Mouse (Mus musculus) frontal cortex, postnatal 14 days (tissue): Measurements from ENCODE around the gene Zfp771.
A peak's percentile ranks its signal among the peaks of the same experiment; 100 is the strongest.
"Not testable (repeated sequence)": the region's sequence is repeated elsewhere in the genome, so short reads cannot be mapped to it uniquely, and the experiment has no call there.

Experiments used
- DNase-seq, 2 experiments: peaks; one replicate each; pipeline ENCODE4 v3.0.0; 2022; ENCODE audit warnings: low spot score in 2 of 2

Gene Zfp771

DNA sequence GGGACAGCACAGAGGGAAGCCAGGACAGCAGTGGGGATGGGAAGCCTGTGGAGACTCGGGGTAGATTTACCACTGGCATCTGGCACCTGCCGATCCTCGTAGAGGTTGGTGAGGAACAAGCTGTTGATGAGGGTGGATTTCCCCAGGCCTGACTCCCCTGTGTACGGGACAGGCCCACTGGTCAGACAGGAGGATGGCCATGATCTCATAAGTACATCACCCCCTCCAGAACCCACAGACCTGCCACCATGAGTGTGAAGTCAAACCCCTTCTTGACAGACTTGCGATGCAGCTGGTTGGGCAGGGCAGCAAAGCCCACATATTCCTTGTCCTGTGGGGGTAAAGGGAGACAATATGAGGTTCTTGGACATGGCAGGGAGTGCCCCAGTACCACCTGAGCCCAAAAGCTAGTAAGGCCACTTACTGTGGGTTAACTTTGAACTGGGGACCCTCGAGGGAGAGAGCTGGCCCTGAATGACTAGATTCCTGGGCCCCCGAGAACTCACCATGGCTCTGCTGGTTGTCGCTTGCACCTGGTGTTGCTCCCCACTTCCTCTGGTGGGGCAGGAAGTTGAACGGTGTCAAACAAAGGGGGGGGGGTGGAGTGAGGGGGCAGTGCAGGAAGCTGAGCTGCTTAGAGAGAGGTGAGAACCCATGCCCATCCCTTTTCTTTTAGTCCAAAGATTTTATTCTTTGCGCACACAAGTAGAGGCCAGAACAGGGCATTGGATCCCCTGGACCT lies 26.0 kb upstream of the Zfp771 start:
- DNase-seq = no peak

DNA sequence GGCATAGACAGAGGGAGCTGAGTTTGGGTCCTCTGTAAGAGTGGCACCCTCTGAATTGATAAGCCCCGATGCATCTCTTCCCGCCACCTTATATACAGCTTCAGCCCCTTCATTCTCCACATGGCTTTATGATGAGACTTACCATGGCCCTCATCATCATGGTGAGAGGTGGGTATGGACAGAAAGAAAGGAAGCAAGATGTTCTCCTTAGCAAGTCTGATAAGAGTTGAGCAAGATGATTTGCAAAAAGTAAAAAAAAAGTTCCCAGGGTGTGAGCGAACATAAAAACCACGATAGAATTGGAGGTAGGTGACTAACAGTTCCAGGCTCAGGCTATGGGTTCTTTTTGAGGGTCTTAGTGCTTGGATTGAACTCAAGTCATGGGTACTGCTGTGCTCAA lies 25.4 kb upstream of the Zfp771 start:
- DNase-seq = no peak

DNA sequence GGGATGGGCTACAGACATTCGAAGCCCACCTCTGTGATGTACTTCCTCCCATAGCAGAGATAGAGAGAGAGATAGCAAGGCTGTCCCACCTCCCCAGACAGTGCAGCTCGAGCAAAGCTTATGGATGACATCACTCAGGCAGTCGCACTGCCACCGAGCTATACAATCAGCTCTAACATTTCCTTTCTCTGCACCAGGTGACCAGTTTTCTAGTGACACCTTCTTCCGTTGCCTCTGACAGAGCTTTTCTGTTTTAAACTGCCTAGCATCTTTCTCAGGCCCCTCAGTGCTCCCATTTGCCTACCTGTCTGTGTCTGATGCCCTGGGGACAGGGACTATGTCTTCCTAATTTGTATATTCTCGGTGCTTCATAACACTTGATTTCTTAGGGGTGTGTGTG lies 23.6 kb upstream of the Zfp771 start:
- no peak for DNase-seq

DNA sequence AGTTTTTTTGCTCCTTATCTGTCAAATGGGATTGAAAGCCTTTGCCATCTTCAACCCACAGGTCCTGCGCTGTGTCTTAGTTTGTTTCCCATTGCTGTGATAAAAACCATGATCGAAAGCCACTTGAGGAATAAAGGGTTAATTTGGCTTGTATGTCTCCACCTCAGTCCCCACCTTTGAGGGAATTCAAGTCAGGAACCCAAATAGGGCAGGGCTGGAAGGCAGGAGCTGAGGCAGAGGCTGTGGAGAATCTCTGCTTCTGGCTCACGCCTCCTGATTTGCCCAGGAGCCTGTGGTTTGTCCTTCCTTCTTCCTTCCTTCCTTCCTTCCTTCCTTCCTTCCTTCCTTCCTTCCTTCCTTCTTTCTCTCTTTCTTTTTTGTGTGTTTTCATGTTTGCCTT lies 21.0 kb upstream of the Zfp771 start:
- no peak for DNase-seq

DNA sequence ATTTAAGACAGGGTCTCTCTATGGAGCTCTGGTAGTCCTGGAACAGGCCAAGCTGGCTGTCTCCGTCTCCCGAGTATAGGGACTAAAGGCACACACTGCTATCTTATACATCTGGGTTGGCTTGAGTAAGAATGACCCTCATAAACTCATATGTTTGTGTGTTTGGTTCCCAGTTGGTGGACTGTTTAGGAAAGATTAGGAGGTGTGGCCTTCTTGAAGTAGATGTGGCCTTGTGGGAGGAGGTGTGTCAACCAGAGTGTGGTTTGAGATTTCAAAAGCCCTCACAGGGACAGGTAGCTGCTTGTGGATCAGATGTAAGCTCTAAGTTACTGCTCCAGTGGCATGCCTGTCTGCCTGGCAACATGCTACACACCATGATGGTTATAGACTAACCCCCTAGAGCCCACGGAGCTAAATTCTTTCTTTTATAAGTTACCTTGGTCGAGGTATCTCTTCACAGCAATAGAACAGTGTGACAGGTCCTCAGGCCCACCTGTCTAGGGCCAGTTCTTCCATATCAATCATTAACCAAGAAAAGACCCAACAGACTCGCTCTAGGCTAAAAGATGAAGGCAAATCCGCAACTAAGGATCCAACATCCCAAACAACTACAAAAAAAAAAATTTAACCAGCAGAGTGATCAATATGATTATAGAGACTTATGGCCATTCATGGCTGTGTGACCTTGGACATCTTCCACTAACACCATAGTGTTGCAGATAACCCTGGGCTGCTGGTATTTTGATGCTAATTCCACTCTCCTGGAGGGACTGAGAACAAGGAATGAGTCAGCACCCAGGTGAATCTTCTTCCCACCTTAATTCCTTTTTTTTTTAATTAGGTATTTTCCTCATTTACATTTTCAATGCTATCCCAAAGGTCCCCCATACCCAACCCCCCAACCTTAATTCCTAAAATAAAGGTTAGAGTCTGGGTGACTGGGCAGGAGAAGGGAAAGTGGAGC lies 20.3 kb upstream of the Zfp771 start:
- no peak for DNase-seq

DNA sequence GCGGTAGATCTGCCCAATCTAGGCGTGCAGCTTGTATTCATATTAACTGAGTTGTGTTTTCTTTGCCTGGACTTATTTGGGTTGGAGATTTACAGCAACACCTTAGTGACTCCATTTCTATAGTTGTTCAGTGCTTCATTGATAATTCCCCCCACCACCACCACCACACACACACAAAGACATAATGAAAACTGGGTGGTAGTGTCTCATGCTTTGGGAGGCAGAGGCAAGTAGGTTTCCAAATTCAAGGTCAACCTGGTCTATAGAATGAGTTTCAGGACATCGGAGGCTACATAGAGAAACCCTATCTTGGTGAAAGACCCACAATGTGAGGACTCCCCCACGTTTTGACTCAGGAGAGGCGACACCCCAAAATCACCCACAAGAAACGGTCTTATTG lies 19.5 kb upstream of the Zfp771 start:
- DNase-seq = no peak

DNA sequence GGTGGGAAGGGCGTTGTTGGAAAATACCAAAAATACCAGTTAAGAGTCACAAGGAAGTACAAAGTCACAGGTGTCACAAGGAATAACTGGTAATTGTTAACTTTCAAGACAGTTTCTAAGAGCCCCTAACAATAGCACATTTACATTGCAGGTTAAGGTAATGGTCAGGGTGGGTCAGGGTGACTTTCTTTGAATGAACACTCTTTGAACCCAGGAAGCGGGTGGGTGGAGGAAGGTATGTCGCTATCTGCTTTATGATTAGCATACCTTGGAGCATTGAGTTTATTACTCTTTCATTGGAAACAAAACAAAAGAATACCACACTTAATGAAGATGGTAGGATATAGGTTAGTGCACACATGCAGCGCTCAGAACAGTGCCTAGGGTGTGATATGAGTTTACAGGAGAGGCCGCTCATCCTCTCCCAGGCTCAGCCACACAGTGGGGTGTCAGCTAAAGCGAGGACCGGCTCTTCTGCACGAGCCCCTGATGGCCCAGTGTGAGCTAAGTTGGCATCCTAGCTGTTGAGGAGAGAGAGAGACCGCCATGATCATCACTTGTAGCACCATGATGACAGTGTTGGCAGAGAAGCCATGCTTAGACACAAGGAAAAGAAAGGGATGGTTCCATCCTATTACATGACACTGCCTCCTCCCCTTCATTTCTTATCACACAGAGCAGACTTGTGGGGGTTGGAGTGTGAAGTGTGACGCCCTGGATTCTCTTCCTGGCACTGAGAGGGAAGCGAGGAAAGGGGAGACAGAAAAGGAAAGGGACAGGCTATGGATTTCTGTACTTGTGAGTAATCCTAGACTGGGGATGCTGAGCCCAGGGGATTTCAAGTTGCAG lies 18.7 kb upstream of the Zfp771 start:
- no peak for DNase-seq

DNA sequence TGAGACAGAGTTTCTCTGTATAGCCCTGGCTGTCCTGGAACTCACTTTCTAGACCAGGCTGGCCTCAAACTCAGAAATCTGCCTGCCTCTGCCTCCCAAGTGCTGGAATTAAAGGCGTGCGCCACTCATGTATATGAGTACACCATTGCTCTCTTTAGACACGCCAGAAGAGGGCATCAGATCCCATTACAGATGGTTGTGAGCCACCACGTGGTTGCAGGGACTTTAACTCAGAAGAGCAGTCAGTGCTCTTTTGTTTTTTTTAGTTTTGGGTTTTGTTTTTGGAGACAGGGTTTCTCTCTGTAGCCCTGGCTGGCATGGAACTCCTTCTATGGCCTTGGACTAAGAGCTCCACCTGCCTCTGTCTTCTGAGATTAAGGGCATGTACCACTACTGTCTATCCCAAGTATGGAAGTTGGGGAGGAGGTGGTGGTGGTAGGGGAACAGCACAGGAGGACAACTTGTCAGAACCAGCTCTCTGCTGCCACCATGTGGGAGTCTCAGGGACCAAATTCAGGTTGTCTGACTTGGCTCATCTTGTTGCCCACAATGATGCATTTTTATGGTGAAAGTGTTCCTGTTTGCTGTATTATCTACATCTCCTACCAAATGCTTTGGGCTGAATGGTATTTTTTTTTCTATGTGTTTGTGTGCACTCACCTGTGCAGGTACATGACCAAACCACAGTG lies 15.3 kb upstream of the Zfp771 start:
- peak in 1 of 2 experiments; percentile 80 for DNase-seq

DNA sequence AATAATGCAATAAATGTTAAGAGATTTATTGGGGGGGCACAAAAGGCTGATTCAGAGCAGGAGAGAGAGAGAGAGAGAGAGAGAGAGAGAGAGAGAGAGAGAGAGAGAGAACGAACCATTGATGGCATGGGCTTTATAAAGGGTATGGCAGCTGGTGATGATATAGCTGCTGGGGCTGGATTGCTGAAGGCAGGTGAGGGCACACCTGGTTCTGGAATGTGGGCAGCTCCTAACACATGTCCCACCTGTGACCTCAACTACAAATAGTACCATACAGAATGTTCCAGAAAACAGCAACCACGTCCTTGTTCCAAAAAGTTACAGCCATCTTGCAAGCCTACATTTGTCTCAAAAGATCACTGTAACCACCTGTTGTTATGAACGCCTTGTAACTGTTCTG lies 12.7 kb upstream of the Zfp771 start:
- no peak for DNase-seq

DNA sequence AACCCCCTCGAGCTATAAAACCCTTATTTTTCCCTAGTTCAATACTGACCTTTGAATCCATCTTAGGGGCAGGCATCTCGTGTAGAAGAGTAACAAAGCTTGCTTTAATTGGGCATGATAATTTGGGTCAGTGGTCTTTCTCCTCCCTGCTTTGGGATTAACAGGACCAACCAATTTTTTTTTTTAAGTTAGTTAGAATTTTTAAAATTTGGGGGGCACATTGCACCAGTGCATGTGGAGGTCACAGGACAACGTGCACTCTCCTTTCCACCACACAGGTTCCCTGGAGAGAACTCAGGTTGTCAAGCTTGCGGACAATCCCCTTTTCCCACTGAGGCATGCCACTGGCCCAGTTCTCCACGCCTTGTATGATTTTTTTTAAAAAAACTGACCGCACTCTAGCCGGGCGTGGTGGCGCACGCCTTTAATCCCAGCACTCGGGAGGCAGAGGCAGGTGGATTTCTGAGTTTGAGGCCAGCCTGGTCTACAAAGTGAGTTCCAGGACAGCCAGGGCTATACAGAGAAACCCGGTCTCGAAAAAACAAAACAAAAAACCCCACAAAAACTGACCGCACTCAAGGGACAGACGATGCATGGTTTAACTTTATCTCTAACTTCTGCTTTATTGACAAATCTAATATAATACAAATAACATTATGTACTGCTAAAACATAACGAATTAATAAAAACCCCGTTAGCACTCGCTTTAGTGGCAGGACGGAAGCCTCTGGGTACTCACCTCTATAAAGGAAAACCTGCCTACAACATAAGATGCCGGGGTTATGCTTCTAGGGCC lies 12.1 kb upstream of the Zfp771 start:
- no peak for DNase-seq

DNA sequence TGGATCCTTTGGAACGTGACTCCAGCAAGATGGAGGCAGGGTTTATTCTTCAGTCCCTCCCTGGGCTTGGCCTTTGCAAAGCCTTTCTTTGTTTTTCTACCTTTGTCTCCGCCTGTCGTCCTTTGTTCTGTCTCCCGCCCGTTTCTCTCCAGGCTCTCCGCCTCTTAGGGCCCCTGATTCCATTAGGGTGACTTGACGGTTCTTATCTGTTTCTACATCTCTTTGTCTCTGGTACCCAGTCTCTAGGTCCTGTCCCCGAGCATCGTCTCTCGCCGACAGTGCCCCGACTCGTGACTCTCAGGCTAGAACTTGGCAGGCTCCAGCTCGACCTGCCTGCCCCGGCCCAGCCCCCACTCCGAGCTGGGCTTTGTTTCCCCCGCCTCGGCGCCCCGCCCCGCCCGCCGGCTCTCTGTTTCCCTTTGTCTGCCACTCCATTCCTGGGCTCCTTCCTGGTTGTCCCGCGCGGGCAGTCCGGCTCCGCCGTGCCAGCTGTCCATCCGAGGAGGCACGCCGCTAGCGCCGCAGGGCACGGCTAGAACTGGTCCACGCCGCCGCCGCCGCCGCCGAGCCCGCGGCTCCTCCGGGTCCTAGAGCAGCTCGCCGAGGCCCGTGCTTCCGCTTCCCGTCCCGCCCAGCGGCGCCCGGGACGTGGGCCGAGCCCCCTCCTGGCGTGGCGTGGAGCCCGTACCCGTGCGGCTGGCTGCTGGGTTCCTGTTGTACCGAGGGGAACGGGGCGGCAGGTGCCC lies 11.3 kb upstream of the Zfp771 start, which contains the start of the genes Zfp553 and Sept1:
Gene Zfp553, plus strand, starts transcription at position 440 of the 746 bp plus-strand sequence.
Gene Sept1, minus strand, starts transcription at position 509 of the 746 bp plus-strand sequence.
- peak; percentile 69 to 70 for DNase-seq

DNA sequence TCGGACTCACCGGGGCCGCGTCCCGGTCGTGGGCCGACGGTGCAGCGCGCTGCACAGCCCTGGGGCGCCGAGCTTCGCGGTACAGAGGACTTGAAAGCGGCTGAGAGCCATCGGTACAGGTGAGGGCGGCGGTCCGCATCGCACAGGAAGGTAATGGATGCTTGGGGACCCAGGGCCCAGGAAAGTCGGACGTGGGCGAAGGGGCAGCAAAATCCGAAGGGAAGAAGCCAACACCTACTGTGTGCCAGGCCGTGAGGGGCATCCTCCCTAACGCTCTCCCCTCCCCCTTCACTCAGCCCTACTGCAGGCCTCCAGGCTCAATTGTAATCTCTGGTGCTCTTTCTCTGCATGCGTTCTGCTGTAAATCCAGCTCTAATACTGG lies 10.7 kb upstream of the Zfp771 start:
- DNase-seq = no peak

DNA sequence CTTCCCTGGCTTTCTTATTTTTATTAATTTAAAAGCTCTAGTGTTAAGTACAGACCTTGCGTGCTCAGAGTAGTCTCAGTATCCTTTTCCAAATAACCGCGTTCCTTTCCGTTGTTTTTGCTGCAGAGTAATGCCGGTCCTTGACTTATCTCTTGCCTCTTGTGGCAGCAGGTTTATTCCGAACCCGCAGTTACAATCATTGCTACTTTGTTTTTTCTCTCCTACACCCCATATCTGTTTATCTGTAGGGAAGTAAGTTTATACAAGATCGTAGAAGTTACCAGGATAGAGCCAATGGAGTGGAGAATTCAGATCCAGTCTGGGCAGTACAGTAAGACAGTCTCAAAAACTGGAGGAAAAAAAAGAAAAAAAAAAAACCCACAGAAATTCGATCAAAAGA lies 10.3 kb upstream of the Zfp771 start:
- DNase-seq = no peak

DNA sequence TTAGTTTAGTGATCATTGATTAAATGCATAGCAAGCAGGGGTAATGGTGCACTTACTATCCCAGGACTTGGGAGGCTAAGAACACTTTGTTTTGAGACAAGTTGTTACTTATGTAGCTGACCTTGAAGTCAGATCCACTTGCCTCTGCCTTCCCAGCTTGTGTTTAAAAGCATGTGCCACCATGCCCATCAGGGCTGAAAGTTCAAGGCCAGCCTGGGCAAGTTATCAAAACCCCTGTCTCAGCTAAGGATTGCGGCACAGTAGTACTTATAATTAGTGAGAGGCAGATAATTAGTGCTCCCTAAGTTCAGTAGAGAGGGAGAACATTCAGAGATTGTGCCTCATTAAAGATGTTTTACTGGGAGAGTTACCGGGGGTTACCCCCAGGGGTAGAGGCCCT lies 9.3 kb upstream of the Zfp771 start:
- DNase-seq = no peak

DNA sequence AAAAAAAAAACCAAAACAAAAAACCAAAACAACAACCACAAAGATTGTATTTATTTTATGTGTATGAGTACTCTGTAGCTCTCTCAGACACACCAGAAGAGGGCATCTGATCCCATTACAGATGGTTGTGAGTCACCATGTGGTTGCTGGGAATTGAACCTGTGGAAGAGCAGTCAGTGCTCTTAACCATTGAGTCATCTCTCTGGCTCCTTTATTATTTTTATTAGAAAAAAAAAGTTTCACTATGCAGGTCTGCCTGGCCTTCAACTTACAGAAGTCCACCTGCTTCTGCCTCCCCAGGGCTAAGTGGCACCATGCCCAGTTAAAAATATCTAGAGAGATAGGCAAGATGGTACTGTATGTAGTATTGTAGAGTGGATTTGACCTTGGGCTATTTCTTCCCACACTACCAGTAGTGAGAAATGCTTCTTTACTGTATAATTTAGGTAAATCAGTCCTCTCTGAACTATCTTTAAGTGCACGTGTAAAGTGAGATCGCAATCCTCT lies 660 bp upstream of the Zfp771 start:
- DNase-seq = no peak

DNA sequence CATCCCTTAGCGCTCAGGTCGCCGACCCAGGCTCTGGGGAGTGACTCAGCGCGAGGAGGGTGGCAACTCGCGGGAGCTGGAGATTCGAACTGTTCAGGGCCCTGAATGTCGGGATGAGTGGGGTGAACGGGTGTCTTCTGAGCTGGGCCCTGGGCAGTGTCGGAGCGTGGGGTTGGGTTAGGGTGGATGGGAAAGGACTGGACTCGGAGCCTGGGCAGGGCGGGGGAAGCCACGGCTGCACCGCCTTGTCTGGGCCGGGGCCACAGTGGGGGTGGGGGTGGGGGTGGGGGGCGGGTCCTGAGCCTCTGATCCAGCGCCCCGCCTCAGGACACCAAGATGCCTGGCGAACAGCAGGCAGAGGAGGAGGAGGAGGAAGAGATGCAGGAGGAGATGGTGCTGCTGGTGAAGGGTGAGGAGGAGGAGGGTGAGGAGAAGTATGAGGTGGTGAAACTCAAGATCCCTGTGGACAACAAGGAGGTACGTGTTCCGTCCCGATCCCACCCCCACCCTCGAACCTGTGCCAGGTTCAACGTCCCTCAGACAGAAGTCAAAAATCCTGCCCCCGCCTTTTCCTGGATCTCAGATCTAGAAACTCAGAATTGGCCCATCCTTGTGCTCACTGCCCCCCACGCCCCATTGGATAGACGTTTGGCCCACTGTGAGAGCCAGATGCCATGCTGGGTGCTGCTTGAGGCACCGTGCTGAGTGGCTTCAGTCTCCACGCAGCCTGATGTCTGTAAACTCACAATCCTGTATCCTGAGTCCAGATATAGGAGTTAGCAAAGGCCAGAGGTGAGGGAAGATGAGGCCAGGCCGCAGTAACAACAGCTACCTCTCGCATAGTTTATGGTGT lies 810 bp downstream of the Zfp771 start:
- DNase-seq = no peak

DNA sequence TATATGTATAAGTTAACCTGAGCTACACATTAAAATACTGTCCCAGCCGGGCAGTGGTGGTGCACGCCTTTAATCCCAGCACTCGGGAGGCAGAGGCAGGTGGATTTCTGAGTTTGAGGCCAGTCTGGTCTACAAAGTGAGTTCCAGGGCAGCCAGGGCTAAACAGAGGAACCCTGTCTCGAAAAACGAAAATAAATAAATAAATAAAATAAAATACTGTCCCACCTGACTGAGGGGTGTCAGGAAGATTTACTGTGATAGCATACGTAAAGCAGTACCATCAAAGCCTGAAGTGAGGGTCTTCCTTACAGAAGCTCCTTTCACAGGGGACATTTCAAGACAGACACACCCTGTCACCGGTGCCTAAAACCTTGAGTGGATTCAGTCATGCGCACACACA lies 6.4 kb downstream of the Zfp771 start:
- DNase-seq = not testable (repeated sequence)

DNA sequence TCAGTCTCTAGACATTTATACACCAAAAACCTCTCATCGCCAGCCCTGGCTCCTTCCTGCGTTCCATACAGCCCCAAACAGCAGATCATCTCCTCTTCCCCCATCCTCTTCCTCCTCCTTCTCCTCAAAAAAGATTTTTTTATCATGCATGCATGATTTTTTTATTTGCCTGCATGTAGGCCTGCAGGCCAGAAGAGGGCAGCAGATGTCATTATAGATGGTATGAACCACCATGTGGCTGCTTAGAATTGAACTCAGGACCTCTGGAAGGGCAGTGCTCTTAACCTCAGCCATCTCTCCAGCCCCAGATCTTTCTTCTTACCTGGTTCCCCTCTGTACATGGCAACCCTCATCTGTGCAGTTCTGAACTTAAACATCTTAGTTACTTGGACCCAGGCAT lies 8.3 kb downstream of the Zfp771 start:
- no peak for DNase-seq

DNA sequence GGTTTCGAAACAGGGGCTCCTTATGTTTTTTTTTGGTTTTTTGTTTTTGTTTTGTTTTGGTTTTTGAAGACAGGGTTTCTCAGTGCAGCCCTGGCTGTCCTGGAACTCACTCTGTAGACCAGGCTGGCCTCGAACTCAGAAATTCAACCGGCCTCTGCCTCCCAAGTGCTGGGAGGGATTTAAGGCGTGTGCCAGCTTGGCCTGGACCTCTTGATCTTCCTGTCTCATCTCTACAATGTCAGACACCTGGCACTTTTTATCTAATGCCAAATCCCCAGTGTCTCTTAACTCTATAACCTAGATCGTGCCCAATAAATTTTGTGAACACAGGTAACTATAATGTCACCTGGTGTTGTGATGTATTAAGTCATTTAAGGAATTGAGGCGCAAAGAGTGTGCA lies 9.3 kb downstream of the Zfp771 start:
- no peak for DNase-seq
